Mouse (Mus musculus): ENCODE measurements around the gene Rusc2.

Gene Rusc2

DNA sequence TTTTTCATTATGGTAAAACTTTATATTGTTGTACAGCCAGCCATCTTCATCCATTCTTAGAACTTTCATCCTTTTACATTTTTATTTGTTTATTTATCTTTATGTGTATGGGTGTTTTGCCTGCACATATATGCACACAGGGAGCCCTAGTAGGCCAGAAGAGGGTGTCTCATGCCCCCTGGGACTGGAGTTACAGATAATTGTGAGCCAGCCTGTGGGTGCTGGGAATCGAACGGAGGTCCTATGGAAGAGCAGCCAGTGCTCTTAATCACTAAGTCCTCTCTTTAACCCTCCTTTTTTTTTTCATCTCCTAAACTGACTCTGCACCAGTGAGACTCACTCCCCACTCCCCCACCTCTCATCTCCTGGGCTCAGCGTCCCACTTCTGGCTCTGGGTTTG, 2.8 kb downstream of the Rusc2 start:
- no peak for DNase-seq (ENCODE audit: low spot score)

DNA sequence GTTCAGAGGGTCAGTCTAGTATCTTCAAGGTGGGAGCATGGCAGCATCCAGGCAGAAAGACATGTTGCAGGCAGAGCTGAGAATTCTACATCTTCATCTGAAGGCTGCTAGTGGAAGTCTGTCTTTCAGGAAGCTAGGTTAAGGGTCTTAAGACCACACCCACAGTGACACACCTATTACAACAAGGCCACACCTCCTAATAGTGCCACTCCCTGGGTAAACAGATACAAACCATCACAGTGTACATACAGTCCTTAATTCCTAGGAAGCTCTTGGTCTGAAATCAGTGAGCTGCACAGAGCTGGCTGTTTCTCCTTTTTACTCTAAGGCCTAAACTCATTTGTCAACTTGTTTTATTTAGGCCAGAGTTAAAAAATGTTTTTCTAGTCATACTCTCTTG, 5.2 kb downstream of the Rusc2 start:
- DNase-seq (ENCODE audit: low spot score) = no peak

DNA sequence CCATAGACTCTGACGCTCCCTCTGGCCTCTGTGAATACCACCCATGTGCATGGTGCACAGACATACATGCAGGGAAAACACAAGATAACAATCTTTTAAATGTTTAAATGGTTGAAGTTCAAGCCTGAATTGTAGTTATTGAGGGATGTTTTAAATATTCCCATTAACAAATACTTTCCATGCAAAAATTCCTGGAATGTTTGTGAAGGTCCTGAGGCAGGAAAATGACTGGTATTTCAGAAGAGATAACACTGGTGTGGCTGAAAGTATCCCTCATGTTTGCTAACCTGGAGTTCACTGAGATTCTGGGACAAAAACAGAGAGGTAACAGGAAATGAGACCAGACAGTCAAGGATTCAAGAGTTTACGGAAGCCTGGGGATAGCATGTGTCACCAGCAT, 7.6 kb downstream of the Rusc2 start:
- no peak for DNase-seq (ENCODE audit: low spot score)

DNA sequence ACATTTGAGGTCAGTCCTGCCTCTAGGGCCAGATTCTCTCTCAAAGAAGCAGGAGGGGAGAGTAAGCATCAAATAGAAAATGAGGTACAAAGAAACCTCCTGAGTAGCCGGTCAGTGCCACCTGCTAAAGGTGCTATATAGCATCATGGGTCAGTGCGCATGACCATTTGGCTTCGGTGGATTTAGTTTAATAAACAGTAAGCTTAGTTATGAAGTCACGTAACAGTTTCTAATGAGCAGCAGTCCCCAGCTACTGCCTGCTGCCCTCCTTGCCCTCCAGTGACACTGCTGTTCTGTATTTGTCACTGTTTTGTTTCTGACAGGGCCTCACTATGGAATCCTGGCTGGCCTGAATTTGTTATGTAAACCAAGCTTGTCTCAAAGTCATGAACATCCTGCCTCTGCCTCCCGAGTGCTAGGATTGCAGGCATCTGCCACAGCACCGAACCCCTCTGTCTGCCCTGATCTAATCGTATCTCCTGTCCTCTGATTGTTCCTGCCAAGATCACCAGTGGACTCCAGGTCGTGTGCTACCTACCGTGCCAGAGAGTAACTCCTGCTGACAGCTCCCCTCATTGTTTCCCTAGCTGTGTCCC, 8.2 kb downstream of the Rusc2 start:
- DNase-seq (ENCODE audit: low spot score) = no peak

DNA sequence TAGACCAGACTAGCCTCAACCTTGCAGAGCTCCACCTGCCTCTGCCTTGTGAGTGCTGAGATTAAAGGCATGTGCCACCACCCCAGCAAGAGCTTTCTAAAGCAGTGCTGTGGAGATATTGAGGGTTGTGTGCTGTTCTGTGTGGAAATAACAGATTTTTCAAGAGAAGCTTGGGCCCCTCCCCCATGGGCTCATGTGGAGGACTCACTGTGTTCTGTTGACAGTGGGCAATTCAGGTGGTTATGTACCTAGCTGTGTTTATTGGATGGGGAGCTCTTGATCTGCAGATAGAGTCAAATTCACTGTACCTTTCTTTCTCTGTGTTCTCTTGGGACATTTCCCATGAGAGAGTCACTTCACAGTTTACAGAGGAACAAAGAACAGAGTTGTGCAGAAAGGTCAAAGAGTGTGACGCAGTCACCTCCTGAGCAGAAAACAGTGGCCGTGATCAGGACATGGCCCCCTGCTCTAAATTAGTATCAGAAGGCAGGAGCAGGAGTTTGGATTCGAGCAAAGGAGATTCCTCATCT, 9.8 kb downstream of the Rusc2 start:
- no peak for DNase-seq (ENCODE audit: low spot score)

DNA sequence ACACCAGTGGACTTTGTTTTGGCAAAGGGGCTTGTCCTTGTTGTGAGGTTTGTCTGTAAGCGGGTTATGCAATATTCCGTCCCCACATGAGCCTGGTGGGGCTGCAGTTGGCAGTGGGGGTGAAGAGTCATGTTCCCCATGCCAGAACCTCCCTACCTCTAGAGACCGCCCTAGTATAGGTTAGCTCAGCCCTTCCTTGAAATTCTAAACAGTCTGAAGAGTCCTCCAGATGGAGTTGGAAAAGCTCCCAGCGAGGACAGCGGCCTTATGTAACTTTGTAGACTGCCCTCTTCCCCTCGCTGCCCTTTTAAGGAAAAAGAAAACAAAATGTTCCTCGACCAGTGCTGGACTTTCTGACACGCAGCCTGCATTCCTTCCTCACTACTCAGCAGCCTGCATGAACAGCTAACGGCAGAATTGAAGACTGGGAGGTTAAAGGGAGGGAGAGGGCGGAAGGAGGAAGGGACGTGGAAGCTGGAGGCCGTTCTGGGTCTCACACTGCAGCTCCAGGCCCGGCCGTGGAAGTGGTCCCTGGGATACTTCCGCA, 12.6 kb downstream of the Rusc2 start:
- peak; percentile 83 for DNase-seq (ENCODE audit: low spot score)

DNA sequence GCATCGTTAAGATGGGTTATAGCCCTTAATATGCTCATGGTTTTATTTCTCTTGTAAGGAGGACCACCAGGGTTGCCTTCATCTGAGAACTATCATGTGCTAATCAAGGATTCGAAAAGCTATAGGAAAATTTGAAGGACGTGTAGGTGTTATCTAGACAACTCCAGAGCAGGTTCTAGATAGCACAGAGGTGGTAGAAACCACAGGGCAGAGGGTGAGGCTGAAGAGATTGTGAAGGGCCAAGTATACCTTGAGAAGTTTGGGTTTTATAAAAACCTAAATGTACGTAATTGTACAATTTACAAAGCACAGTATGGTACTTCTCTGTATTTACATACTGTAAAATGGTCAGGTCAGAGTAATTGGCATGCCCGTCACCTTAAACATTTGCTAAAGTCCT, 13.4 kb downstream of the Rusc2 start:
- no peak for DNase-seq (ENCODE audit: low spot score)

DNA sequence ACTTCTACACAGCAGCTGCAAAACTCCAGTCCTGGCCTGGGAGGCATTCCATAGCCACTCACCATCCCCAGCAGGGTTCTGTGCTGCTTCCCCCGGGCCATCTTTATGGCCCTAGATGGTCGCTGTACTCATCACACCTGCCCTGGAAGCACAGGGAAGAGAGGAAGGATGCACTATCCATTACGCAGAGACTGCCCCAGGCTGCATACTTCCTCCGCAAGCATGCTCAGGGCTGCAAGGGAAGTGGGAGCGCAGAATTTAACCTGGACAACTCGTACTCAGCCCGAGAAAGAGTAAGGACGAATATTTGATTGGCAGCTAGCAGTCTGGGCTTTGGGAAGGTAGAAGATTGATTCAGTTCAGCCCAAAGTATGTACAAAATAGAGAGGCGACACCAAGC, 14.1 kb downstream of the Rusc2 start:
- DNase-seq (ENCODE audit: low spot score) = no peak

DNA sequence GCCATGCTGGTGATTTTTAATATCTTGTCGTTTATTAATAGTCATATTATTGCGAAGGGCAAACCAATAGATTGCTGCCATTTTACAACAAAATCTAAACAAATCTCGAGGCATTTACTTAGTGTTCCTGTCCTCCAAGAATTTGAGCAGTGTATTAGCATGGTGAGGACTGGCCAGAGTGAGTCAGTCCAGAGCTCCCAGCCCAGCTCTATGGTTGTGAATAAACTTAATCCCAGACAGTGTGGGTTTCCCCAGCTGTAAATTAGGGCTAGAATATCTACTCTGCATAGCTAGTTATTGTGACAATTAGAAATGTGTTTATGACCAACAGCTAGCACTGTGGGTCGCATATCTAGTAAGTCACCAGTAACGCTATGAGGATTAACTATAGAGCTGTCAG, 14.6 kb downstream of the Rusc2 start:
- no peak for DNase-seq (ENCODE audit: low spot score)

DNA sequence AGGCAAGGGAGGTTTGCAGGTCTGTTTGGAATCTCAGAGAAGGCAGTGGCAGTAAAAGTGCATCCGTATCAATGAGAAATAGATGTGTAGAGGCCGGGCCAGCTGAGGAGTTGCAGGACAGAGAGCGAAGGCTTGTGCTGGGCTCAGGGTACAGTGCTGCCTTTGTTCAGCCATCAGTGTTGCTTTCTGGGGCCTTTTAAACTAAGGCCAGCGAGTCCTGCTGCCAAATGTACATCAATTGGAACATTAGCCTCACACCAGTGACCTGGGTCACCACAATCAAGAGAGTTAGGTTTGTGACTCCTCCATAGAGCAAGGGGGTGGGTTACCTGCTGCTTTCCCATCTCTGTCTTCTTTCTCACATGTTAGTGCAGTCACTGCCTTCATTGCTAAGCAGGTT, 16.2 kb downstream of the Rusc2 start:
- no peak for DNase-seq (ENCODE audit: low spot score)

DNA sequence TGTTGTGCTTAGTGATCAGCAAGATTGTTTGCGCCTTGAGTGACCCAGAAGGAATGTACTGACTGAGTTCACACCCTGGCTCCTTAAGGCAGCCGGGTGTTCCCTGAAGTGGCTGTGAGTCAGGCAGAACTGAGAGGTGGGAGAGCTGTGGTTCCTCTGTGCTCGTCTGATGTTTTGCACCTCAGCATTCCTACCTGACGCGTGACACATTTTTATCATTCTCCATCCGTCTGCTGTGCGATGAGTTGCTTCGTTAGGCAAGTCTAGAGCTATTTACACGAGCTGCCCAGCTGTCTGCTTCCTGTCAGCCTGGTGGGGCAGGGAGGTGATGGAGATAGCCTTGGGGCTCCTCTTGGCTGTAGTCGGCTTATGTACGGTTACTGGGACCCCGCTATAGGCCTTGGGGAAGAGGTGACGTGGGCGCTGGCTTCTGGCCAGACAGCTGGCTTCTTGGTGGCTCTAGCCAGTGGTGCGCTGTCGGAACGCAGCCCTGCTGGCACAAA, 17.1 kb downstream of the Rusc2 start:
- DNase-seq (ENCODE audit: low spot score) = peak; percentile 50

DNA sequence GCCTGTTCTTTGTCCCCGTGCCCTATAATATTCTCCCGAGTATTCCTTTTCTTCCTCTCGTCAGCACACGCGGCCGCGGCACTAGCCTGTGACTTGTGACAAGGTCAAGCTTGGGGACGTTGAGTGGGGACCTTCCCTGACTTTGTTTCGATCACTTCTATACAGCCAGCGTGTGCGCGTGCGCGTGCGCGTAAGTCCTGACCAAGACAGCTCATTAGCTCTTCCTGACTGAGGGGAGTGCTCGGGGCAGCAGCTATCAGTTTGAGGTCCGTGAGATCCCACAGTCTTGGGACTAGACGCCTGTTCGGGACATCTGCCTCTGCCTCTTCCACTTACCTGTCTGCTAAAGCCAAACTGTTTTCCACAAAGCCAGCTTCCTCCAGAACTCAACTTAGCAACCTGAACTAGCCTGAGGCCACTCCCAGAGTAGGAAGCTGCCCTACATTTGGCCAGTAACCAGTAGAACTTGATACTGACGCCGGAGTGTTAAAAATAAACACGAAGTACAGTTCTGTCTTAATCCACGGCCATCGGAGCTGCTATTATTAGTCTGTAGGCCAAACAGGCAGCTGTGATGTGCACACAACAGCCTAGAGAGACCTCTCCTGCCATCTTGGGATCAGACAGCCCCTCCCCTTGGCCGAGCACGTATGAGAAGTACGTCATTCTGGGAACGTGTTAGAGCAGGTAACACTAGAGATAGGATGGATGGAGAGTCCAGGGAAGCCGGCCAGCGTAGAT, 17.8 kb downstream of the Rusc2 start:
- DNase-seq (ENCODE audit: low spot score) = no peak

DNA sequence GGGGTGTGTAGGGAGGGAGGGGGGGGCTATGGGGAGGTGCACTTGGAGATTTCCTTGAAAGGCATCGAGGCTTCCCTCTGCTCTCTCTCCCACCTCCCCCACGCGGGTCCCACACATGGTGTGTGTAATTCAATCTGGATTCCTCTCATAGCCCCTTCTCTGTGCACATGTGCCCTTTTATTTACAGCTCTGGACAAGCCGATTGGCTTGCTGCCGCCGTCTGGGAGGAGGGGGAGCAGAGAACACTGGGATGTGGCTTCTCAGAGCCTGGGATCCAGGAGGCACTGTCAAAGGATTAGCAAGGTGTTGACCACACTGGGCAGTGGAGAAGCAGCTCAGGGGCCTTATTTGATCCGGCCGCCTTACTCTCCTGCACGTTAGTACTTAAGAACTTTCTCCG, 19.2 kb downstream of the Rusc2 start:
- no peak for DNase-seq (ENCODE audit: low spot score)

DNA sequence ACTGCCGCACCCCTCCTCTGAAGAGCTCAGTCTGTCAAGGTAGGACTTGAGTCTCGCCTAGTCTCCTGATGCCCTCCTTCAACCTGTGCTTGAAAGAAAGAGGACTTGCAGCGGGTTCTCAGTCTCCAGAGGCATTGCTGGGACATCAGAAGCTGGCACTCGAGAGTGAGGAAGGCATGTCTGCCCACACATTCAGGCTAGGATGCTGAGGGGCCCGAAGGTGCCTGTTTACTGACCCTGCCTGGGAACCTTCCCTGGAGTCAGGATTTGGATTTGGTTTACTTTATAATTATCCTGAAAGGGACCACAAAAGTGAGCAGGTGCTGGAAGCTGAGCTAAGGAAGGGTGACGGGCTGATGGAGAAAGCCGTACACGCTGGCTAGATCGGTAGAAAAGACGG, 19.7 kb downstream of the Rusc2 start:
- no peak for DNase-seq (ENCODE audit: low spot score)

DNA sequence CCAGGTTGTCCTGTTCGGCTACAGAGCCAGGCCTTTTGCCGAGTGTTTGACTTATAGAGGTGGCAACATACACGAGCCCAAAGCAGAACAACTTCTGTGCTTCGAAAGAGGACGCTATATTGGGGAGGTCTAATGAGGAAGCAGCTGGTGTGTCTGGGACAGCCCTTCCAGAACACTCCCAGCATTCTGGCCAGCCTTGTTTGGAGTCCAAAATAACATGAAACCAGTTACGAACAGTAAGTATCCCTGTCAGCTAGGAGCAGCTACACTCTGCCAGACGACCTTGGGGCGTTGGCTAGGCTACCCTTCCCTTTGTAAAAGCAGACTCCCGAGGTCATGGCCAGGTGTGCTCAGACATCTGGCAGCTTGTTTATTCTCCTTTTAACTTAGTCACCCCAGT, 20.4 kb downstream of the Rusc2 start:
- DNase-seq (ENCODE audit: low spot score) = peak; percentile 58

DNA sequence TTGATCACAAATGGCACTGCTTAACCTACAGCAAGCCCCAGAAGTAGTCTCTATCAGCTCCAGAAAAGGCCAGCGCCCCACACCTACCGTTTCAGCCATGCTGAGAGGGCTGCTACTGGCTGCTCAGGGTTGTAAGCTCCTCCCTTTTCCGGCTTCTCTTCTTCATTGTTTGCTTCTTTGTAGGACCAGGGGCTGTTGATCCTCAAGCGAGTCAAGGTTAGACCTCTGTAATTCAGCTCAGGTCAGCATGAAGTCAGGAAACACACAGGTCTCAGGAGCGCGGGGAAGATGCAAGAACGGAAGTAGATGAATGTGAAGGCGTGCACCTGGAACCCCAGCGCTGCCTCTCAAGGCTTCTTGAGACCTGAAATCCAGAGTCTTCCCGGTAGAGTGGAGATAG, 22.9 kb downstream of the Rusc2 start:
- DNase-seq (ENCODE audit: low spot score) = no peak

DNA sequence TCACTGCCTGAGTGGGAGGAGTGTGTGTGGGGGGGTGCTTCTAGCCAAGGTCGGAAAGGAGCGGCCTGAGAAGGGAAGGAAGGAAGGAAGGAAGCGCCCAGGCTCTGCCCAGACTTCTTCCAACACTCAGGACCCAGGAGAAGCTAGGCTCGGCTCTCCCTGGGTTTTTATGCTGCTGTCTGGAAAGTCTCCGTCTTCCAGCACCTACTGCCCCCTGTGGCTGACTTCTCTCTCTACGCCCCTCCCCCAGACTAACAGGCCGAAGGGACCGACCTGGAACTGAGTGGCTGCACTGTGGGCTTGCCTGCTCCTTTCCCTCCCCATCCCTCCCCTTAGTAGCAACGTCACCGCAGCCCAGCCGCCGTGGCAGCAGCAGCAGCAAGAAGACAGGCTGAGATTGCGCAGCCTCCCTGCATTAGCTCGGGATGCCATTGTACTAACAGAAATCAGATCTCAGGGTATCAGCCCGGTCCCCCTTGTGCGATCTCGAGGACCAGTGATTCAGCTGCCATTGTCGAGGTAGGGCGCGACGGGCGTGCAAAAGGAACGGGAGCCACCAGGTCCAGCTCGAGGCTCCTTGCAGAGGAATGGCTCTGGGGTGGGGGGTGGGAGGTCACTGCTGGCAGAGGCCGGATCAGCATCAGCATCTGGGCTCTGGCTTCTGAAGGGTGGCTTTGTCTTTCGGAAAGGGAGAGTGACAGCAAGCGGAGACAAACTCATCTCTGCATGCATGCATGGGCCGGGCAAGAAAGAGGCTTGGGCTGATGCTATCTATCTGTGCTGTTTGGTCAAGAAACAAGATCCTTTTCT, 24.6 kb downstream of the Rusc2 start:
- peak; percentile 80 for DNase-seq (ENCODE audit: low spot score)

DNA sequence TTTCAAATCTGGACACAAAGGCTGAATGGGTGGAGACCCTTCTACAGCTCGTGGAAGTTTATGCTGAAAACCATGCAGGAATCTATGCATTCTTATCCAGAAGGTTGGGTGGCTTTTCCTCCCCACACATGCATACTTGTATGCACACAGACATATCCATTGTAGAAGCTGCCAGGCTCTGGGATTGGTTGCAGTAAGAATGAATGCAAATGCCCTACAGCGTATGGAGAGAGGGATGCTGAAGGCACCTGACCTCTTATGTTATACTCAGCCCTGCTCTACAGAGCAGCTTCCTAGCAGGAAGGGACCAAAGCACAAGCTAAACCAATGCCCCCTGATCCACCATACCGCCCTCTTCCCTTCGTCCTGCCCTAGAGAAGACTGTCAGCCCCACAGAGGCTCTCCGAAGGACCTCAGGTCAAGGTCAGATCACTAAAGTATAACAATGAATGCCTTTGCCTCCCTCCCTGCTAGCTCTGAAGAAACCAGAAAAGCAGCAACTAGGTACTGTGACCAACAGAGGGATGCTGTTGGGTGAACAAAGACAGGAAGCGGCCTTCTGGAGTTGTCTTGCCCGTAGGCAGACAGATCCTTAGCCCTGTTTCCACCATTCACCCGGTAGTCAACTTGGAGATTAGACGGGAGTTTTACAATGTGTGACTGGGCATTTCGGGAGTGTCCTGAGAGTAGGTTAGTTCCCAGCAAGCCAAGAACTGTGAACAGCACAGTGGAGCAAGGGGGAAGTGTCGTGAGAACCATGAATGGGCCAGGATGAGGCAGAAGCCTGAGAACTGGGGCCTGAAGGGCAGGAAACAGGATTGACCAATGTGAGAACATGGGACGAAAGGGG, 25.5 kb downstream of the Rusc2 start:
- no peak for DNase-seq (ENCODE audit: low spot score)

DNA sequence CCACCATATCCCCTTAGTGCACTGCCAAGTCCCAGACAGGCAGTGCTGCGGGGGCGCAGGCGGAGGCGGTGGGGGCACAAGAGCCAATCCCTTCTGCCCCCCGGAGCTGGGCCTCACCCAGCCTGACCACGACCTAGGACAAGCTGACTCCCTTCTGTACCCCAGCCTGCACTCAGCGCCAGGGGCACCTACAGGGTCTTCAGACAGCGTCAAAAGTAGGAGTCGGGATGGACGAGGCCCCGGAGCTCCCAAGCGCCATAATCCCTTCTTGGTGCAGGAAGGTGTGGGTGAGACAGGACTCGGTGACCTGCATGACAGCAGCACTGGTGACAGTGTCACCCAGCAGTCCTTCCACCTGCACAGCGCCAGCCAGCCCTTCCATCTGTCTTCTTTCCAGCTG, 33.0 kb downstream of the Rusc2 start:
- no peak for DNase-seq (ENCODE audit: low spot score)

DNA sequence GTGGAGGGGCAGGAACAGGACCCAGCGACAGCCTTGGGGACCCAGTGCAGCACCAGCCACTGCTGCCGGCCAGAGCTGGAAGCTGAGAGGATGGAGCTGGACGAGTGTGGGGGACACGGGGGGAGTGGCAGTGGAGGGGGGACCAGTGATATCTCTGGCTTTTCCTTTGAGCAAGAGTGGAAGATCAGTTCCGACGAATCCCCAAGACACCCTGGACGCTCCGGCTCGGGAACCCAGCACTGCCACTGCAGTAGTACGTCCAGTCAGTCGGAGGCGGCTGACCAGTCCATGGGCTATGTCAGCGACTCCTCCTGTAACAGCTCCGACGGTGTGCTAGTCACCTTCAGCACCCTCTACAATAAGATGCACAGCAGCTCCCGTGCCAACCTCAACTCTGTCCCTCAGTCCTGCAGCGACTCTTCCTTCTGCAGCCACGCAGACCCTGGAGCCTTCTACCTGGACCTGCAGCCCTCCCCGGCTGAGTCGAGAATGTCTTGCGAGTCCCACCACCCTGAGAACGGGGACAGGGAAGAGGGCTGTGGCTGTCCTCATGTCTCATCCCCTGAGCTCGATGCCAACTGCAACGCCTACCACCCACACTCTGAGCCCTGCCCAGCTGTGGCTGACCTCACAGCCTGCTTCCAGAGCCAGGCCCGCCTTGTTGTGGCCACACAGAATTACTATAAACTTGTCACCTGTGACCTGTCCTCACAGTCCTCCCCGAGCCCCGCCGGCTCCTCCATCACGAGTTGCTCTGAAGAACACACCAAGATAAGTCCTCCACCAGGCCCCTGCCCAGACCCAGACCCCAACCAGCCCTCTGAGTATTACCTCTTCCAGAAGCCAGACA, 33.7 kb downstream of the Rusc2 start:
- DNase-seq (ENCODE audit: low spot score) = no peak

DNA sequence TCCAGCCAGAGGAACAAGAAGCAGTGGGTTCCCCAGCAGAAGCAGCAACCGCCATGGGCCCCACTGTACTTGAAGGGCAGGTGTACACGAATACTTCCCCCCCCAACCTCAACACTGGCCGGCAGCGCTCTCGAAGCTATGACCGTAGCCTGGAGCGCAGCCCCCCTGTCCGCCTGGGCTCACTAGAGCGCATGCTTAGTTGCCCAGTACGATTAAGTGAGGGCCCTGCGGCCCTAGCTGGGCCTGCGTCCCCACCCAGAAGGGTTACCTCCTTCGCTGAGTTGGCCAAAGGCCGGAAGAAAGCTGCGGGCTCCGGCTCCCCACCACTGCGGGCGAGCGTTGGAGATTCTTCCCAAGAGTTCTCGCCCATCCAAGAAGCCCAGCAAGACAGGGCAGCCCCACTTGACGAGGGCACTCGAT, 34.3 kb downstream of the Rusc2 start:
- DNase-seq (ENCODE audit: low spot score) = no peak
